Mouse (Mus musculus) limb, embryonic 15.5 days (tissue): ENCODE measurements around the gene Atp6v1e2. TPM values are rescaled to one million over a fixed set of nuclear protein-coding genes. Genes with fewer than 3 reads are reported as not detected.

Experiments
- ATAC-seq: fragments of 200-750 bp; cut with Nextera tagmentation; 2 replicates; pipeline ENCODE4 v1.8.0; 2017; ENCODE audit warnings: low read depth, moderate TSS enrichment; ENCODE audit not compliant: insufficient number of reproducible peaks, low FRiP score, low TSS enrichment
- H3K27ac ChIP-seq: fragments of 300-500 bp; sonication (generic); 2 replicates; pipeline ENCODE4 v1.5.1; 2015; ENCODE audit warnings: moderate library complexity, mild to moderate bottlenecking, inconsistent platforms
- H3K27me3 ChIP-seq: fragments of 300-500 bp; sonication (generic); 2 replicates; pipeline ENCODE4 v1.6.1; 2015; ENCODE audit warnings: inconsistent platforms
- H3K36me3 ChIP-seq: fragments of 300-500 bp; sonication (generic); 2 replicates; pipeline ENCODE4 v1.6.1; 2015; ENCODE audit warnings: inconsistent platforms
- H3K4me1 ChIP-seq: fragments of 300-500 bp; sonication (generic); 2 replicates; pipeline ENCODE4 v1.6.1; 2015; ENCODE audit warnings: inconsistent platforms
- H3K4me2 ChIP-seq: fragments of 300-500 bp; sonication (generic); 2 replicates; pipeline ENCODE4 v1.6.1; 2015; ENCODE audit warnings: mild to moderate bottlenecking, inconsistent platforms
- H3K4me3 ChIP-seq: fragments of 300-500 bp; sonication (generic); 2 replicates; pipeline ENCODE4 v1.5.1; 2015; ENCODE audit warnings: mild to moderate bottlenecking, inconsistent platforms
- H3K9ac ChIP-seq: fragments of 300-500 bp; sonication (generic); 2 replicates; pipeline ENCODE4 v1.6.1; 2015; ENCODE audit warnings: inconsistent platforms
- H3K9me3 ChIP-seq: fragments of 300-500 bp; sonication (generic); 2 replicates; pipeline ENCODE4 v1.6.1; 2016; ENCODE audit warnings: inconsistent platforms
- WGBS: fragments of 180-500 bp; shearing (Covaris S2); methylation state at CpG from one replicate; pipeline ENCODE4 v1.1.7; 2015; 5-methylcytosine and 5-hydroxymethylcytosine counted together
- polyA plus RNA-seq: library from polyadenylated mRNA; unstranded; fragments of >200 nt; fragmentation: Nextera tagmentation; extraction: Ambion mirVana; gene quantifications from 2 replicates; pipeline ENCODE4 v1.2.1, GENCODE M21; 2015

The Atp6v1e2 gene
- polyA plus RNA-seq, 1 experiment from 2014 or later = not detected

GRCm38 (mm10) chr17:86897486-86898165 lies 50.1 kb downstream of the Atp6v1e2 start:
- 86% methylated on average over 6 of the region's 6 CpGs for WGBS
- Histone ChIP-seq H3K4me3 (no peak overlapping the region), H3K4me1 (no peaks in the 10 kb centered on the region), H3K27ac (no peak overlapping the region), H3K9me3 (no peaks in the 10 kb centered on the region), H3K9ac (no peak overlapping the region), H3K36me3 (no peaks in the 10 kb centered on the region), H3K27me3 (no peaks in the 10 kb centered on the region), H3K4me2 (no peak overlapping the region)
- no peak for ATAC-seq

- 80% methylated on average over 4 of the region's 4 CpGs for WGBS
- no peaks in the 10 kb centered on the region for H3K36me3 ChIP-seq
- H3K4me2 ChIP-seq = no peak overlapping the region
- H3K4me3 ChIP-seq = no peak overlapping the region
- H3K27ac ChIP-seq = no peak overlapping the region
- no peak for ATAC-seq
- H3K27me3 ChIP-seq = no peaks in the 10 kb centered on the region
- H3K9ac ChIP-seq = no peak overlapping the region
- H3K4me1 ChIP-seq = no peaks in the 10 kb centered on the region
- no peaks in the 10 kb centered on the region for H3K9me3 ChIP-seq
Measured at GRCm38 (mm10) chr17:86895191-86895590, 52.5 kb downstream of the Atp6v1e2 start.

Other genes starting within 250 kb of the Atp6v1e2 start
- 5.6 and 5.9 TPM in 2 replicates for gene Epas1, start 194.2 kb downstream of the Atp6v1e2 start, polyA plus RNA-seq
- not detected in 2 replicates for gene Tmem247, start 30.5 kb downstream of the Atp6v1e2 start, polyA plus RNA-seq
- 22.0 and 23.0 TPM in 2 replicates for gene Rhoq, start 15.2 kb upstream of the Atp6v1e2 start, polyA plus RNA-seq
- 28.3 and 30.4 TPM in 2 replicates for gene Pigf, start 77.5 kb upstream of the Atp6v1e2 start, polyA plus RNA-seq
- gene Cript, start 77.7 kb upstream of the Atp6v1e2 start, polyA plus RNA-seq = 101 and 117 TPM in 2 replicates
- 13.1 and 15.5 TPM in 2 replicates for gene Socs5, start 159.8 kb upstream of the Atp6v1e2 start, polyA plus RNA-seq